Mouse (Mus musculus) left cerebral cortex, postnatal 4 days (tissue): ENCODE data around the gene 4930579F01Rik. TPM values are rescaled to one million over a fixed set of nuclear protein-coding genes. Genes with fewer than 3 reads are reported as not detected.

Source experiments
- DNase-seq: peaks from one replicate; pipeline ENCODE4 v3.0.0-alpha.2; 2022
- intact Hi-C: fragments of 180-260 bp; cut with DNase I; formaldehyde crosslinking; loops from one replicate; pipeline ENCODE4 v1.15.1; 2025
- total RNA-seq, 2 experiments: library from RNA; stranded (reverse); gene quantifications; 2 replicates each; pipeline ENCODE4 v1.2.3; 2021

Gene 4930579F01Rik
- total RNA-seq, 2 experiments from 2014 or later = not detected

- intact Hi-C loops = no loop called here
- no peak for DNase-seq
Observed at GRCm38 (mm10) chr3:138217631-138218264, 24.1 kb upstream of the 4930579F01Rik start, which contains the start of gene Adh7. TSS of gene Adh7 (plus strand) at chr3:138217760.

DNA sequence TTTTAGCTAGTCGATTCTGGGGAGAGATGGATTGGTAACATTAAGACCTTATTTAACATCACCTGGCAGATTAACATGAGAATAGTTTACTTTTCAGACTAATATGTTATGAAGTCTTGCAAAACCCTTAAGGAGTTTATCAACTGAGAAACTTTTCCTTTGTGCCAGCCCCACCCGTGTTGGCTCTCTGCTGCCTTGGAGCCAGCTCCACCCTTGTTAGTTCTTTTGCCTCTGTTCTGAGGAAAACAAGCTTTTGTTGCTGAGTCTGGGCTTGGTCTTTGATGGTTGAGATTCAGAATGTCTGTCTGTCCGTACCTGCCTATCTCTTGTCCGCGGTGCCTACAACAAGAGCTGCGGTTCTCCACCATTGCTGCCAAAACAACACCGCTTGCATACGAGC is 22.5 kb upstream of the 4930579F01Rik start:
- intact Hi-C loops = no loop called here
- DNase-seq = no peak

GRCm38 (mm10) chr3:138215395-138215989 is 21.9 kb upstream of the 4930579F01Rik start:
- DNase-seq = no peak
- intact Hi-C loops = no loop called here

DNA sequence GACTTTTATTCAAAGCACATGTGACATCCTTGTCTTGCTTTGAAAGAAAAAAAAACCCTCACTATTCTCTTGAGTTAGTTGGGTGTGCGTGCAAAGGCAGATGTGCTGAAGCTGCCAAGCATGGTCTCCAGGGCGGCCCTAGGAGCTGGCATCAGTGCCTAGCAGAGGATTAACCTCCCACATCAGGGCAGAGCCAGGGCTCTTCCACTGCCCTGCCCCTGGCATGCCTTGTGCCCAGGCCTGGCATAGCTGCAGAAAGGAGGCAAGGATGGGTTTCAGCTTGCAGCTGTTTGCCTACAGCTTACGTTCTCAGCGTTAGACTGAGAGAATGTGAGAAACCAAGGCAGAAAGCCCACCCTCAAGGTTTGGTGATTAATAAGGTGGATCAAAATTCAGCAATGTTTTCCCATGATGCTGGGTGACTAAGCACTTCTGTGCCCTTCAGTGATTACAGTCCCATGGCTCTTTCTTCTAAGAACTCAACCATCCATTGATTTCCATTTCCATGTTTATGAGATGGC is 18.9 kb upstream of the 4930579F01Rik start:
- intact Hi-C loops = no loop called here
- no peak for DNase-seq

- intact Hi-C loops = no loop called here
- no peak for DNase-seq
Observed at GRCm38 (mm10) chr3:138210432-138211075, 16.9 kb upstream of the 4930579F01Rik start.

GRCm38 (mm10) chr3:138208821-138209220 is 15.2 kb upstream of the 4930579F01Rik start:
- intact Hi-C loops = no loop called here
- DNase-seq = no peak

DNA sequence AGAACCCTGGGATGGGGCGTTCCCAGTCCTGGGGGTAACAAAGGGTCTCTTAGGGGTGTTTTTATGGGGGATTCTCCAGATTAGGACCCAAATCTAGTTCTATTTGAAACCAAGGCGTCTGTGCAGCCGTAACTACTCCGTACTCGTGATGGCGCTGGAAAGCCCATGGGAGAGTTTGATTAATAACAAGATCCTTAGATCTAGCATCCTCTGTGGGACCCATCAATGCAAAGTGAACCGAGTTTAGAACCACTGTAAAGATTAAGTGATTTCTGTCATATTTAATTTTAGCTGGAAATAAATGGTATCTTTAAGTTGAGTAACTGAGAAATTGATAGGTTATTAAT is 5.1 kb upstream of the 4930579F01Rik start:
- intact Hi-C loops = loop anchor here (5.0 to 10.0 kb wide), 2 partner anchors 206 to 234 kb away; no protein-coding TSS in a partner anchor
- DNase-seq = no peak

- intact Hi-C loops = loop anchor here (5.0 to 10.0 kb wide), 2 partner anchors 207 to 234 kb away; no protein-coding TSS in a partner anchor
- DNase-seq = peak; percentile 93
Observed at GRCm38 (mm10) chr3:138197973-138198721, 4.5 kb upstream of the 4930579F01Rik start.

DNA sequence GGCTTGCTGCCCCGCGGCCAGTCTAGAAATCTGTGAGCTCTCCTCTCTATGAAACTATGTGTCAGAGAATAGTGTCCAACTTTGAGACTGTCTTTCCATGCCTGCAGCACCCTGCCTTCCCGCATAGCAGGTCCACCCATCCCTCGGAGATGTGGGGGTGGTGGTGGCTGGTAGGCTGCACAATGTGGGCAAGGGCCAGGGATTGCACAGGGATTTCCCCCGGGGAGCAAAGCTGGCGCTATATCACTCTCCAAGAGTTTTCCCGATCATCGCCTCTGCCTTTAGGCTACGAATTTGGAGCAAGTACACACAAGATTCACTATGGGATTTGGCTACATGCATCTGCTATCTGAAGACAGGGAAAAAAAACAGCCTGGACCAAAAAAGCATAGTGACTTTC is 3.9 kb upstream of the 4930579F01Rik start:
- DNase-seq = no peak
- intact Hi-C loops = loop anchor here (5.0 to 10.0 kb wide), 2 partner anchors 207 to 235 kb away; no protein-coding TSS in a partner anchor

DNA sequence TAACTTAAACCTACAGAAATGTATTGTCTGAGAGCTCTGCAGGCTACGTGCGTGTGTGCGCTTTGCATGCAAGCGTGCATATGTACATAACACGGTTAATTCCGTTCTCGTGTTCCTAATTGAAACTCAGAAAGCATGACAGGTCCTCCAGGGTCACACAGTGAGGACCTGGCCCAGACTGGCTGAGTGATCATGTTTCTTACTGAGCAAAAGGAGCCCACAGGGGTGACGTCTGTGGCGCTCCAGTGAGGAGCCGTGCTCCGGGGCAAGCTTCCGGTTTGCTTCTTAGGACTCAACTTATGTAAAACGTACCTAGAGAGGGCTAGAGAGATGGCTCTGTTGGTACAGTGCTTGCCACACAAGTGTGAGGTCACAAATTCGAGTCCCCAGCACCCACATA is 3.5 kb upstream of the 4930579F01Rik start:
- DNase-seq = no peak
- intact Hi-C loops = loop anchor here (5.0 to 10.0 kb wide), 2 partner anchors 208 to 235 kb away; no protein-coding TSS in a partner anchor

GRCm38 (mm10) chr3:138192260-138192659 is 1.4 kb downstream of the 4930579F01Rik start:
- DNase-seq = no peak
- intact Hi-C loops = loop anchor here (10.0 kb wide), 1 partner anchor 213 kb away; no protein-coding TSS in a partner anchor

- intact Hi-C loops = no loop called here
- no peak for DNase-seq
Observed at GRCm38 (mm10) chr3:138185995-138186930, 7.4 kb downstream of the 4930579F01Rik start.

- intact Hi-C loops = no loop called here
- DNase-seq = no peak
Observed at GRCm38 (mm10) chr3:138185290-138185689, 8.3 kb downstream of the 4930579F01Rik start.

DNA sequence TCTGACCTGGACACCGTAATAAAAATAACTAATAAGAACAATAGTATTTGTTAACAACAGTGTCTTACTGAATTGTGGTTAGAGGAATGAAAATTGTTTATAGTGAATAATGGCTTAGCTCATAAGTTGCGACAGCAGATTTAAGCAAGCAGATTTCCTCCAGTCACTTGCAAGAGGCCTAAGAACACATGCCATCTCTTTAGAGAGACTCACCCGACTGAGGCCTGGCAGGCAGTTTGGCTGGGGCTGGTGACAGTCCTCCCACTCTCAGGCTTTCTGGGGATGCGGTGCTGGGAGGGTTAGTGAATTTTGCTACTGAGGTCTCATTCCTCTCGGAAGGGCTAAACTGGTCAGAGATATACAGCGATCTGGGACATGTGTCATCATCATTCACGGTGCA is 10.3 kb downstream of the 4930579F01Rik start:
- intact Hi-C loops = no loop called here
- no peak for DNase-seq

GRCm38 (mm10) chr3:138182019-138182418 is 11.6 kb downstream of the 4930579F01Rik start:
- intact Hi-C loops = no loop called here
- no peak for DNase-seq

- no peak for DNase-seq
- intact Hi-C loops = no loop called here
Observed at GRCm38 (mm10) chr3:138175551-138175950, 18.1 kb downstream of the 4930579F01Rik start.

- intact Hi-C loops = no loop called here
Observed at GRCm38 (mm10) chr3:138173291-138173690, 20.3 kb downstream of the 4930579F01Rik start.

GRCm38 (mm10) chr3:138162553-138163183 is 31.0 kb downstream of the 4930579F01Rik start:
- intact Hi-C loops = no loop called here

More at GRCm38 (mm10) chr3:138173291-138173690, 20.3 kb downstream of the 4930579F01Rik start:
- DNase-seq = no peak

GRCm38 (mm10) chr3:138161623-138162022 is 32.0 kb downstream of the 4930579F01Rik start:
- no peak for DNase-seq
- intact Hi-C loops = no loop called here

More at GRCm38 (mm10) chr3:138162553-138163183, 31.0 kb downstream of the 4930579F01Rik start:
- no peak for DNase-seq
